Mouse (Mus musculus): ENCODE data around the gene Arf6.

Gene Arf6

GRCm38 (mm10) chr12:69413303-69413702 is 41.4 kb downstream of the Arf6 start:
- no peak for DNase-seq (ENCODE audit: low spot score in 2 of 2)

DNA sequence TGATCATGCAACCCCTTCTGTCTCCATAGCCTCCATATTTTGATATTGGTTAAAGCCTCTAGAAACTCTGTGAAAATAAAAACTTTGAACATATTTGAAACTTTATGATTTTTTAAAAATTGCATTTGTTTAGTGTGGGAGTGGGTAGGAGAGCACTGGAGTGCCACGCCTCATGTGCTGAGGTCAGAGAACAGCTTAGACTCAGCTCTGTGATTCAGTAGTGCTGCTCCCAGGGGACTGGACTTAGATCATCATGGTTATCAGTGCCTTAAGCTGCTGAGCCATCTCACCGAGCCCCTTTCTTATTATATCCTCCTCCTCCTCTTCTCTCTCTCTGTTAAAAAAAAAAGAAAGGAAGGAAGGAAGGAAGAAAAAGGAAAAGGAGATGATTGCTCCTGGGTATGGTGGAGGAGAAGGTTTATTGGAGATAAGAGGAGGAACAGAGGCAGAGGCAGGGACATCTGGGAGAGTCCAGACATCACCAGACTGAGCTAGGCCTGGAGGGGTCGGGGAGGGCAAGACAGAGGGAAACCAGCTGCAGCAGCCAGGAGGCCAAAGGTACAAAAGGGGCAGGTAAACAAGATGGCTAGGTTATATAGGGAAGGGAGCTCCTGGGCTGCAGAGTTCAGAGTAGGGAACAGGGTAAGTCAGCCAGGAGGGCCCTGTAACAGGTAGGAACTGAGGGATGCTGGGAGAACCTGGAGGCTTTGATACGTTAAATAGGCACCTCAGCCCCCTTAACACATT is 43.0 kb downstream of the Arf6 start:
- no peak for DNase-seq (ENCODE audit: low spot score in 2 of 2)

DNA sequence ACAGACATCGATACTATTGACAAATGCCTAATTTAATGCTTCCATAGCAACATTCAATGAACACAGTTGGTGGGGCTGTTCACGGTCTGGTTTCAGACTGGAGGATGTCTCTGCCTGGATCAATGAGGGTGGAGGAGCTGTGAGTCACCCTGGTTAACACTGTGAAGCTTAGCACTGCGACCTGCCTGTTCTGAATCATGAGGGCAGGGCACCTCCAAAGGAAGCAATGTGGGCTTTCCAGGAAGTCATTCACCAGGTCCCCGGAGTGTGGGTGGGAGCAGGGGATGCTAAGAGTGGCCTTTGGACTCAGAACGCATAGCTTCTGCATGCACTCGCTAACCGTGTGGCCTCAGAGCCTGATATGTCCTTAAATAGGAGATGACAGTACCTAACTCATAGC is 44.8 kb downstream of the Arf6 start:
- DNase-seq (ENCODE audit: low spot score in 2 of 2), result no peak

DNA sequence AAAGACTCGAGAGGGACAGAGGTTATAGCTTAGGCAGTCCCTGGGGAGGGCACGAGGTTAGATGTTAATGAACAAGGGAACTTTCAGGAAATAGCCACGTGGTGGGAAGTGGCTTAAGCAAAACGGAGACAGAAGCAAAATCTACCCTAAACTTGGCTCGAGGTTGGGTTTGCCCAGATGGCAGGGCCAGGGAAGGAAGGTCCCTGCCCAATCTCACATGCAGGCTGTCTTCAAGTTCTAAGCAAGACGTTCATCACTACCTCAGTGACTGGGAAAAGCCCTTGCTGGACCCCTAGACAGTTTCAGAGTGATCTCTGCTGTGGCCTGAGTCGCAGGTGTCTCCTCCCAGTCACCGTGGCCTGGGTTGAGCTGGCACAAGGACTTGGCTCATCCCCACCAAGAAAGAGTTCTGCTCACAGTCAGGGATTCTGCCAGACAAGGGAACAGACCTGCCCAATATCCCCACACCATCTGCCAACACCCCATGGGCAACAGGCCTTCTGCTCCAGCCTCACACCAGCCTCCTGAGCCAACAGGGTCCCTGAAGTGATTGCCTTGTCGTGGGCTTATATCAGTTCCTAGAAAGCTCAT is 45.8 kb downstream of the Arf6 start:
- DNase-seq (ENCODE audit: low spot score in 2 of 2), result no peak

DNA sequence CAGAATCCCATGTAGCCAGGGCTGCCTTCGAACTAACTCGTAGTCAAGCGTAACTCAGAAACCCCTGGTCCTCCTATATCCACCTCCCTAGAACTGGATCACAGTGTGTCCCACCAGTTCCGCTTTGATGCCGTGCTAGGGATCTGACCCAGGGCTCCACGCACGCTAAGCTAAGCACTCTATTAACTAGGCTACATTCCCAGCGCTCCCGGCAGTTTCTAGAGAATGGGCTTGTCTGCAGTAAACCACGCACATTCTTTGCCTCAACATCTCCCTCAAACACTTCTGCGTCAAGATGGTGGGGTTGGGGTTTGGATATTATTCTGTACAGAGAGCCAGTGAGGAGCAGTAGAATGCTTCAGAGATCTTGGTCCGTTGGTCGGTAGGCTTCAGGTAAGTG is 46.7 kb downstream of the Arf6 start:
- no peak for DNase-seq (ENCODE audit: low spot score in 2 of 2)

- DNase-seq (ENCODE audit: low spot score in 2 of 2), result no peak
Measured at GRCm38 (mm10) chr12:69419017-69419605, 47.2 kb downstream of the Arf6 start.

DNA sequence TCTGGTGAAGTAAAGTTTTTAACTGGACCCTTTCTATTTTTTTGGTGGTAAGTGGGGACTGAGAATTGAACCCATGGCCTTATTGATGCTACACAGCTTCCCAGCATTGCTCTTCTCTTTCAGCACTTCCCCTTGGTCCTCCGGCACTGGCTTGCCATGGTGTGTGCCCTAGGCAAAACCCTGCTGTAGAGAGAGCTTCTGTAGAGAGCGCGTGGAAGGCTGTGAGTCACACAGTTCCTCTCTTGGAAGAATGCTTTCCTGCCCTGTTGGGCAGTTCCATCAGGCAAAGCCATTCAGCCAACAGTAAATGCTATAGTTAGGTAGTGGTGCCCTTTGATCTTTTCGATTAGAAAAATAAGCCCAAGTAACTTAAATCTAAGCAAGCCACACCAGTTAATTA is 47.7 kb downstream of the Arf6 start:
- no peak for DNase-seq (ENCODE audit: low spot score in 2 of 2)

DNA sequence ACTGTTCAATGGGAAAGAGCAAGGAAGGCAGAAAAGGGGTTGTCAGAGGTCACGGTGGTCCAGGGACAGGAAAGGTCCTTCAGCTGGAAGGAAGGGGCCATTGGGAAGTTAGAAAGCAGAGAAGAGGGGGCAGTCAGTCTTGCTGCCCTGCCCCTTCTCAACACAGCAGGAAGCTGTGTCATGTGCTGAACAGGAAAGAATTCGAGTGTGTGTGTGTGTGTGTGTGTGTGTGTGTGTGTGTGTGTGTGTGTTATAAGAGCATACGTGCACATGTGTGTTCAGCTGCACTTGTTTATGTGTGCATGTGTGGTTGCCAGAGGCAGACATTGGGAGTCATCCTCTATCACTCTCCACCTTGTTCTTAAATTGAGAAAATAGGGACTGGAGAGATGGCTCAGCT is 48.8 kb downstream of the Arf6 start:
- no peak for DNase-seq (ENCODE audit: low spot score in 2 of 2)

DNA sequence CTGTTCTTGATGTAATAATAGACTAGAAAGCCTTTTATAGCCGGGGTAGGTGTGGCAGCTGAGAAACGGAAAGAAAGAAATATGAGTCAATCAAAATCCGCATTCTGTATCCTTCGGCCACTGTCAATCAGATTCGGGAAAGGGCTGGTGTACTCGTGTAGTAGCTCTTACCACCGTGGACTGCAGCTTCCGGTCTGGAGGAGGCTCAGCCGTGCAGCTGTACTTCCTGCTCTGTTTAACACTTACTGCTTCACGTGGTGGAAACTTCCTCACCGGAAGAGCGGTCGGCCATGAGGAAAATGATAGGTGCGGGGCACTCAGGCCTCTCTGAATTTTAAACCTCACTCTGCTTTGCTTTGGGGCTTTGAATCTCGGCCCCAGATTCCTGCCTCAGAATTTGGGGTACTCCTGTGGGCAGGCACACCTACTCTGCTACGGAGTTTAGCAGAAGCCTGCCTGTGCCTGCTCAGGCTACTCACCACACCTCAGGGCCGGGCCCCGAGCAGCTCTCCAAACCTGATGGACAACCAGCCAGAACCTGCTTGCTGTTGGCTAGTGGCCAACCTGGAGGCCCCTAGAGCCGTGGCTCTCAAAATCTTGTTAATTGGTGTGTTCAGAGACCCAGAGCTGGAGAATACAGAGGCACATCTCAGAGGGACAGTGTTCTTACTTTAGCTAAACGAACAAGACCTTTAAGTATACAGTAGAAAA is 51.0 kb downstream of the Arf6 start:
- no peak for DNase-seq (ENCODE audit: low spot score in 2 of 2)
